Mouse (Mus musculus): ENCODE data around the gene Kif2a. TPM values are rescaled to one million over a fixed set of nuclear protein-coding genes. Genes with fewer than 3 reads are reported as not detected.
"Not testable (repeated sequence)": the region's sequence is repeated elsewhere in the genome, so short reads cannot be mapped to it uniquely, and the experiment has no call there.

Gene Kif2a
- total RNA-seq, 1 experiment from 2014 or later, result 45.9 TPM

DNA sequence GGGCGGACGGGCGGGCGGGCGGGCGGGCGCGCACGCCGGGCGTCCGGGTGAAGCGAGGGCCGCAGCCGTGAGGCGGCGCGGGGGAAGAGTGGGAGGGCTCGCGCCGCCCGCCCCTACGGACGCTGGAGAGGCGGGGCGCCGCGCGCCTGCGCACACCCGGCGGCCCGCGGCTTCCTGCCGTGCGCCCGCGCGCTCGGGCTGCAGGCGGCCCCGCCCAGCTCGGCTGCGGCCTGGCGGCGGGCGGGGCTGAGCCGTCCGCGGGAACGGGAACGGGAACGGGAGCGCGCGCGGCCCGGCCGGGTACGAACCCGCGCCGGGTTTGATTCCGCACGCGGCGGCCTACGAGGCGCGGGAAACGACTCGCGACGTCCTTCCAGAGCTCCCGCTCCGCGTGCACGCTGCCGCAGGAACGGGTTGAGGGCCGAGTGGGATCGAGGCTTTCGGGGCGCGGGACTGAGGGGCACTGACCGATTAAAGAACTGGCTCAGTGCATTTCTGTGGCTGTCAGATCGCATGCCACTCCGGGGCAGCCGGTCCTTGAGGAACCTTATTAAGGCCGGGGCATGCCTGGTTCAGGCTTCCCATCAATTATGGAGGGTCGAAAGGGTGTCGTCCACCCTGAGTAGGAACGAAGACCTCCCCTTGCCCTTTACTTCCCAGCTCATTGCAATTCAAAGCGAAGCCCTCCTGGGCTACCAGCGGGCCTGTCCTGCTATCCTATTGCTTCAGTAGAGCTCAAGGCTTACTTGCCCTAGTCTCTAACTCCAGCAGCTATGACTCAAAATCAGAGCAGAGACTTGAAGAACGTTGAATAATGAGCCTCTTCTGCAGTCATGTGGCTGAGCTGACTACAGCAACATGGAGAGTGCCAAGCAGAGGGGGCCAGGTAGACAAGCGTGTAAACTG lies 593 bp upstream of the Kif2a start:
- ATAC-seq (replicated peaks; ENCODE audit: low read depth, poor library complexity, severe bottlenecking), result peak; percentile 56

DNA sequence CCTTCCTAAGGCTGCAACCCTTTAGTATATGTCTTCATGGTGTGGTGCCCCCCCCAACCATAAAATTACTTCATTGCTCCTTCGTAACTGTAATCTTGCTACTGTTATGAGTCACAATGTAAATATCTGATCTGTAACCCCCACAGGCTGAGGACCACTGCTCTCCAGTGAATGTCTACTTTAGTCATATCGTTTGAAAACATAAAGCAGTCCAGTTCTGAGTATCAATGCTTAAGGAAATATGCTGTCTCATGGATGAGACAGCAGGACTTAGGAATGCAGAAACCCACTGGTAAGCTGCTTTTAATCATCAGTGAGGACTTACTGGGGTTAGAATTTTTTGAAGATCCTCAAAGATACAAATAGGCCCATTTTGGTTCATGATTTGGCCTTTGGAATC lies 2.5 kb downstream of the Kif2a start:
- no peak for ATAC-seq (replicated peaks; ENCODE audit: low read depth, poor library complexity, severe bottlenecking)

DNA sequence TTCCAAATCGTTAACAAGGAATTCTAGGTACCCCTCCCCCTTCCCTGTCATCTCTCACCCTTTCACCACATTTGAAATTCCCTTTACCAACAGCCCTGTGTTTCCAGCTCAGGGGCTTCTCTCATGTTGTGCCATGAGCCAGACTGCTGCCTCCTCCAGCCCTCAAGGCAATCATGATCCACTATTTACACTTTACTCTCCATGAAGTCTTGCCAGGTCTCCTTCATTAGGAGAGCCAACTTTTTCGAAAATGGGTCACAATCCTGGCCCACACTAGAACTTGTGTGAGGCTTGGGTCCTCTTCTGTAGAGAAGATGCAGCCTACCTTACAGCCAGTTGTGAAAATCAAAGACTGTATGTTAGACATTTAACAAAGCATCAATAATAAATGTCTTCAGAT lies 8.0 kb downstream of the Kif2a start:
- no peak for ATAC-seq (replicated peaks; ENCODE audit: low read depth, poor library complexity, severe bottlenecking)

DNA sequence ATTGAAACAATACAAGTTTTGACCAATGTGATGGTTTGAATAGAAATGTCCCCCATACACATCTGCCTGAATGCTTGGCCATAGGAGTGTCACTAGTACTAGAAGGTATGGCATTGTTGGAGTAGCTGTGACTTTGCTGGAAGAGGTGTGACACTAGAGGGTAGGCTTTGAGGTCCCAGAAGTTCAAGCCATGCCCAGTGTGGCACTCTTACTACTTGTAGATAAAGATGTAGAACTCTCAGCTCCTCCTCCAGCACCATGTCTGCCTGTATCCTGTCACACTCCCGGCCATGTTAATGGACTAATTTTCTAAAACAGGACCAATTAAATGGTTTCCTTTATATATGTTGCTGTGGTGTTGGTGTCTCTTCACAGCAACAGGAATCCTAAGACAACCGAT lies 10.3 kb downstream of the Kif2a start:
- no peak for ATAC-seq (replicated peaks; ENCODE audit: low read depth, poor library complexity, severe bottlenecking)

DNA sequence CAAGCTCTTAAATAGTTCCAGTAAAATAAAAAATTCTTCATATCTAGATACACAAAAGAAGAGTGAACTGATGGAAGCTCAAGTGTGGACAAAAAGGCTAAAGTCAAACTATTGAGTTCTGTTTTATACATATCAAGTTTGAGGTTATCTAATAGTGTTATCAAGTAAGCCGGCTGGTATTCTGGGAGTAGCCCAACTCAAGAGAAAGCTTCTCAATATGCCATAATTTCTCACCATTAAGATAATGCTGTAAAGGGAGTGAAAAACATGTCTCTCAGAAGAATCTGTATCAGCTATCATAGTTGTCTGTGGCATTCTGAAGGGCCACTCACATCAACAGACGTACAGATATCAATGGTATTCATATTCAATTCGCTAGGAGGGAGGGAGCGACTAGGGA lies 13.8 kb downstream of the Kif2a start:
- ATAC-seq (replicated peaks; ENCODE audit: low read depth, poor library complexity, severe bottlenecking), result no peak

DNA sequence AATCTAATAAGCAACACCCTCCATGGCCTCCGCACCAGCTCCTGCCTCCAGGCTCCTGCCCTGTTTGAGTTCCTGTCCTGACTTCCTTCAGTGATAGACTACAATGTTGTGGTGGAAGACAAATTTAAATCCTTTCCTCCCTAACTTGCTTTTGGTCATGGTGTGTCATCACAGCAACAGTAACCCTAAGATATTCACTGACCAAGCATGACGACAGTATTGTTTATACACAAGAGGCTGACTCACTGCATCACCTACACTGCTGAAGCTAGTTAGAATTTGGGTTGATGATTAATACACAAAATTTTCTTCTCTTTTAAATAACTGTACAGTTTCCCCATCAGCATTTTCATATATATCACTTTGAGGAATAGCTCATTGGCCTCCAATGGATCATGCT lies 18.7 kb downstream of the Kif2a start:
- ATAC-seq (replicated peaks; ENCODE audit: low read depth, poor library complexity, severe bottlenecking), result no peak

DNA sequence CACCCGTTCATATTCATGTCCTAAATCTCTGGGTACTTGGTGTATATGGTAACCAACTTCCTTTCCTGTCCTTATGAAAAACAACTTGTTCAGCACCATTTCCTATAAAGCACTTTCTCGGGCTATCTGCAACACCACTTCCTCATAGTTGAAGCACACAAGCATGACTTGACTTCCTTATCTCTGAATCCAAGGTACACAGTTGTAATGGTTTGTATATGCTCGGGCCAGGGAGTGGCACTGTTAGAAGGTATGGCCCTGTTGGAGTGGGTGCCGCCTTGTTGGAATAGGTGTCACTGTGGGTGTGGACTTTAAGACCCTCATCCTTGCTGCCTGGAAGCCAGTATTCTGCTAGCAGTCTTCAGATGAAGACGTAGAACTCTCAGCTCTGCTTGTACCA lies 23.3 kb downstream of the Kif2a start:
- ATAC-seq (replicated peaks; ENCODE audit: low read depth, poor library complexity, severe bottlenecking), result peak; percentile 99

DNA sequence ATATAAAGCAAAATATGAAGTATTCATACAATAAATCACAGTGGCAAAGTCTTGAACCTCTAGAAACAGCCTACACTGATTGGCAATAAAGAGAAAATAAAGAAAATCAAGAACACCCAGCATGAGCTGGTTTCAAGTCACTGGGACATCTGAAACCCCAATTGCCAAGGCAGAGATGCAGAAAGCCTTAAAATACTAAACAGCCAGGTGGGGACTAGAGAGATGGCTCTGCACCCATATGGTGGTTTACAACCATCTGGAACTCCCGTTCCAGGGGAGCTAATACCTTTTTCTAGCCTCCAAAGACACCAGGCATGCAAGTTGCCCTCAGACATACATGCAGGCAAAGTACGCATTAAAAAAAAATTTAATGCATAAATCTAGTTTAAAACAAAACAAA lies 23.9 kb downstream of the Kif2a start:
- no peak for ATAC-seq (replicated peaks; ENCODE audit: low read depth, poor library complexity, severe bottlenecking)

DNA sequence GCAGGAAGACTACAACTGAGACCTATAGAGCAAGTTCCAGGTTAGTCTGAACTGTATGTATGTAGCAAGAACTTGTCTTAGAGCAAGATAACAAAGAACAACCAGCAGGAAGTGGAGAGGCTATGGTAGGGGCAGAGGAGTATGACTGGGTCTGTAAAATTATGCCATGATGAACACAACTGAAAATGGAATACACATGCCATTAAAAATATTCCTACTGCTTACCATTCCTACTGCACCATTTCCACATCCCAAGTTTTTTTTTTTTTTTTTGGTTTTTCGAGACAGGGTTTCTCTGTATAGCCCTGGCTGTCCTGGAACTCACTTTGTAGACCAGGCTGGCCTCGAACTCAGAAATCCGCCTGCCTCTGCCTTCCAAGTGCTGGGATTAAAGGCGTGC lies 24.4 kb downstream of the Kif2a start:
- ATAC-seq (replicated peaks; ENCODE audit: low read depth, poor library complexity, severe bottlenecking), result not testable (repeated sequence)

DNA sequence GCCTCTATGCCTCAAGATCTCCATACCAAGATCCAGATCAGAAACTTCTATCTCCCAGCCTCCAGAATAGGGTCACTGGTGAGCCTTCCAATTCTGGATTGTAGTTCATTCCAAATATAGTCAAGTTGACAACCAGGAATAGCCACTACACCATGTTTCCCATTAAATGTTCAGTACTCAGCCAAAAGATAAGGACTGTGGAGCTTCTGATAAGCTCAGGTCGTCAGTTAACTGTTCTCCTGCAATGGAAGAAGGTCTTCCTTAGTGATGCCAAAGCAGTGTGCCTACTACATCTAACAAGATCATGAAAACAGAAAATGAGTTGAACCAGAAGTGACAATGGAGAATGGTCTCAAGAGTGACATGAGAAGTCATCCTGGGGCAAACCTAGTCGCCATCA lies 25.0 kb downstream of the Kif2a start:
- ATAC-seq (replicated peaks; ENCODE audit: low read depth, poor library complexity, severe bottlenecking), result no peak

DNA sequence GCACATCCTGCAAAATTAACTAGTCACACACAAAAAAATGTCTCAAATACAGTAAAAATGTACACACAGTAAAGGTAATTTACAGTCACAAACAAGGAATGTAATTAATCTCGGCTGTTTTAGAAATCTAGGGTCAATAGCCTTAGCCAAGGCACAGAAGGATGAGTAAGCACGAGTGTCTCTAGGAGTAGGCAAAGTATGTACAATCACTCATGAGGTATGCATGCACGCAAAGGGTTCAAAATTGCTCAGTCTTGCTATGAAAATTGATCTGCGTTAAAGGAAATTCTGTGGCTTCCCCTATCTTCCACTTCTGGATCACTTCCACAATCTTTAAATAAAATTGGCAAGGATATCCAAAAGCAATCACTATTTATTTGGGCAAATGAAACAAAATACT lies 60.4 kb downstream of the Kif2a start:
- no peak for ATAC-seq (replicated peaks; ENCODE audit: low read depth, poor library complexity, severe bottlenecking)

DNA sequence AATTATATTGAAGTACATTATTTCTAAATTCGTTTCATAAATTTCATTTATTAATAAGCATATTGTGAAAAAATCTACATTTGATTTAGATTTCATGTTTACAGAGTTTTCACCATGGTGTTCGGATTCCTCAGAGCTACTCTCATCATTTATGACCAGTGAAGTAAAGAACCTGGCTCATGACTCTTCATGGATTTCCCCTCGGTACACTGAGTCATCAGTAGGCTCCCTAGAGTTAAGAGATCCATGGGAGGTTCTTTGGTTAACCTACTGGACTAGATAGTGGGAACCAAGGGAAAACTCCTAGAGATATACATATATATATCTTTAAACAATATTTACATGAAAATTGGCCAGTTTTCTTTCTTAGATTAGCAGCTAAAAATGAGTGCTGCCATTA lies 61.4 kb downstream of the Kif2a start:
- no peak for ATAC-seq (replicated peaks; ENCODE audit: low read depth, poor library complexity, severe bottlenecking)

DNA sequence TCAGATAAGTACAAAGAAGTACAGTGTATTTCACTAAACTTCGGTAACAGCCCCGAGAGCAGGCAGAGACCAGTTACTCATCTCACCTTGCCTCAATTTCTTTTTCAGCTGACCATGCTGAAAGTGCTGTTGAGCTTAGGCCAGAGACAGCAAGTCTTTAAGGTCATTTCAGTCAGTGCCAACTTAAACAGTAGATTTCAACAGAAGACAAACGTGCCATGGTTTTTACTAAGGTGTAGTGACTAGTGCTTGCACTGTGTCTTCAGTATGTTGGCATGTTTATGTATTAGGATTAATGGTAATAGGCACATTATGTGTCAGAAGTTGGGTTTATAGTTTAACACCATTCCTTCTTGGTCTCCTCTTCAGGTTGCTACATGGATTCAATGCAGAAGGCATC lies 63.6 kb downstream of the Kif2a start:
- ATAC-seq (replicated peaks; ENCODE audit: low read depth, poor library complexity, severe bottlenecking), result no peak

DNA sequence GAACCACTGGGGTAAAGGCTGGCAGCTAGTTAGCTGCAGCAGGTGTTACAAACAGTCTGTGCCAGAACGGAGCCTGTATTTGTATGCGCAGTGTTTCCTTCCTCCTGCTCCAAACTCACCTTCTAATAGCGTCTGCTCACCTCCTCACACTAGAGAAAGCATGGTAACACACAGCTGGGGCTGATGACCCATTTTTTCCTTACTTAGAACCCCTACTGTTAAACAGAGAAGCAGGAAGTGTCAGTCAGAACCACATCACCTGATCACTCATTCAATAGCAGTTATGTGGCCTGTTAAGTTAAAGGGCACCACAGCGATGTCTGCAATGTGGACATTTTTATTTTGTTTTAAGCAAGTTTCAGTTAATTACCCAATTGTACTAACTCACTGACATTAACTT lies 64.4 kb downstream of the Kif2a start:
- no peak for ATAC-seq (replicated peaks; ENCODE audit: low read depth, poor library complexity, severe bottlenecking)

DNA sequence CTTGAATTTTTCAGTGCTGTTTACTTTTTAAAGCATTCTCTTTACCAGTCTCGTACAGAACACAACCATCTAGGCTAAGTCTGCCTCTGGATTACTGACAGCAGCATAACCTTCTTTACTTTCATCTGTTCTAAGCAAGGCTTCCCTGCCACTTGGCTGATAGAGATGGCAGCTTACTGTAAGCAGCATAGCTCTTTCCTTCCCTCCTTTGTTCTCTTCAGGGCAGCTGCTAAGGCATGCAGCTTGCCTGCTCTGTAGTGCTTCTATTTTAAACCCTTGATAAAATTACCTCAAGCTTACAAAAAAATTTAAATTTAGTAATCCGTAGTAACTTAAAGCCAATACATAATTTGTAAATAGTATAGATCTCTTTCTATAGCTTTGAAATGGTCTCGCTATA lies 67.0 kb downstream of the Kif2a start:
- no peak for ATAC-seq (replicated peaks; ENCODE audit: low read depth, poor library complexity, severe bottlenecking)

DNA sequence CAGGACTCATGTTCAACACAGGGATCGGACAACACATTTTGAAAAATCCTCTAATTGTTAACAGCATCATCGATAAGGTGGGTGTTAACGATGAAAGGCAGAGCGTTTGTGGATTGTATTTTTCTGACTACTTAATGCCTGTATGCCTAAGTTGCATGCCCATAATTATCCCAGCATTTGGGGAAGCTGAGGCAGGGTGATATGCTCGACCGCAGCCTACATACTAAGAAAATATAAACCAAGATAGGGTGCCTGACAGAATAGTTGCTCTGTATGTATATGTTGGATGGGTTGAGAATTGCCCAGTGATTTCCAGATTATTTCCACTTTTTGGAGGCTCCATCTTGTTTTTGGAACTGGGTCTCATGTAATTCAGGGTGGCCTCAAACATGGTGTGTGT lies 74.3 kb downstream of the Kif2a start:
- no peak for ATAC-seq (replicated peaks; ENCODE audit: low read depth, poor library complexity, severe bottlenecking)

DNA sequence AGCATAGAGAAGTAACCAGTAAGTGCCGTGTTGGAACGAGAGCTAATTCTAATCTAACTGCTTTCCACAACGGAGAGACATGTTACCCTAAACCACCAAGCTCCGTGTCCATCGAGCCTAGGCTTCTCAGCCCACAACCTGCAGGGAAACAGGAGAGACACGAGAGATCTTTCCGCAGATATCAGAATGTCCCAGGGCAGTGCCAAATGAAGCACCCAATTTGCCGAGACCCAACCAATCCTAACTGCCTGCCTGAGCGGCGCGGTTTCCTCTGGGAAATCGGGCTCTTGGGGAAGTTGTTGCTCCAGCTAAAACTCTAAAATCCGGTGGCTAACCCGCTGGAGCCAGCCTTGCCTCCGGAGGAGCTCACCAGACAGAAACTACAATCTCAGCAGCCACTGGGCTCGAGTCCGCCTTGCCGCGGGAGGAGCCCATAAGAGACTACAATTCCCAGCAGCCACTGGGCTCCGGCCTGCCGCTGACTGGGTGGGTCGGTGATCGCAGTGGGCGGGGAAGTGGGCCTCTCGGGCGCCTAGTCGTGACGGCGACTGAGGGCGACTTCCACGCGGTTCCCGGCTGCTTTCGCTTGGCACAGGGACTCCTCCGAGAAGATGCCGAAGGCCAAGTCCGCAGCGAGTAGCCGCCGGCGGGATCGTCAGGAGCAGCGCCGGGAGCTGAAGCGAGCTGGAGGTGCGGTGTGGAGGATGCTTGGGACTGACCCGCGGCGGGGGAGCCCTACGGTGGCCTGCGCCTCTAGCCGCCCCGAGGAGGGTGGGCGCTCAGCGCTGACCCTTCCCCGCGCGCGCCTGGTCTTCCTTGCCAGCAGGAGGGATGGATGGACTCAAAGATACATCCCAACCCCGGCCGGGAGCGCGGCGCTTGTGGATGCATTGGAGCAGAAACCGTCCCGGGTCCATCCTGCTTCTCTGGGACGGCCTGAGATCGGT lies 75.1 kb downstream of the Kif2a start, which contains the start of gene Dimt1:
Gene Dimt1, plus strand, starts transcription at position 534 of the 947 bp plus-strand sequence.
- ATAC-seq (replicated peaks; ENCODE audit: low read depth, poor library complexity, severe bottlenecking), result peak; percentile 98

DNA sequence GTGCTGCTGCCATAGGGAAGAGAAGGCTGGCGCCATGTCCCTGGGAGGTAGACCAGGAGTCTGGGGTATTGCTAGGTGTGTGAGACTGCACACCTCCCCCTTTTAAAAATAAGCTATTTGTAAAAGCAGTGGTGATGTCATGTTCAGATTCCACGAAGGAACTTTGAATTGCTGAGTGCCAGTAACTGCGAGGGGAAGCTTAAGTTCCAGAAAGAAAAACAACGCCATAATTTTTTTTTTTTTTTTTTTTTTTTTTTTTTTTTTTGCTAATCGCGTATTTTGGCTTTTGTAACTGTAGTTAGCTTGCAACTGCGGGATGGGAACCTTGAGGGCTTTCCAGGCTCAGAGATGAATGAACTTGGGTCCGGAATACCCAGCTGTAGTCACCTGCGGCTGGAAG lies 76.4 kb downstream of the Kif2a start:
- ATAC-seq (replicated peaks; ENCODE audit: low read depth, poor library complexity, severe bottlenecking), result no peak

DNA sequence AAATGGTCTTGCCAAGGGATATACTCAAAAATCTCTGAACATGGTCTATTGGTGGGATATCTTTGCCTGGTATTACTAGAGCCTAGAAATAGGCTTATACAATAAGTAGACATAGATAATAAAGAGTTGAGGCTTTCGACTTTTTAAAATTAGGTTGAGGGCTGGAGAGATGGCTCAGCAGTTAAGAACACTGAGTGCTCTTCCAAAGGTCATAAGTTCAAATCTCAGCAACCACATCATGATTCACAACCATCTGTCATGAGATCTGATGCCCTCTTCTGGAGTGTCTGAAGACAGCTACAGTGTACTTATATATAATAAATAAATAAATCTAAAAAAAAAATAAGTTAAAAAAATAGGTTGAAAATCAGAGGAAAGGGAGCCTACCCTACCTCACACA lies 79.2 kb downstream of the Kif2a start:
- ATAC-seq (replicated peaks; ENCODE audit: low read depth, poor library complexity, severe bottlenecking), result no peak

DNA sequence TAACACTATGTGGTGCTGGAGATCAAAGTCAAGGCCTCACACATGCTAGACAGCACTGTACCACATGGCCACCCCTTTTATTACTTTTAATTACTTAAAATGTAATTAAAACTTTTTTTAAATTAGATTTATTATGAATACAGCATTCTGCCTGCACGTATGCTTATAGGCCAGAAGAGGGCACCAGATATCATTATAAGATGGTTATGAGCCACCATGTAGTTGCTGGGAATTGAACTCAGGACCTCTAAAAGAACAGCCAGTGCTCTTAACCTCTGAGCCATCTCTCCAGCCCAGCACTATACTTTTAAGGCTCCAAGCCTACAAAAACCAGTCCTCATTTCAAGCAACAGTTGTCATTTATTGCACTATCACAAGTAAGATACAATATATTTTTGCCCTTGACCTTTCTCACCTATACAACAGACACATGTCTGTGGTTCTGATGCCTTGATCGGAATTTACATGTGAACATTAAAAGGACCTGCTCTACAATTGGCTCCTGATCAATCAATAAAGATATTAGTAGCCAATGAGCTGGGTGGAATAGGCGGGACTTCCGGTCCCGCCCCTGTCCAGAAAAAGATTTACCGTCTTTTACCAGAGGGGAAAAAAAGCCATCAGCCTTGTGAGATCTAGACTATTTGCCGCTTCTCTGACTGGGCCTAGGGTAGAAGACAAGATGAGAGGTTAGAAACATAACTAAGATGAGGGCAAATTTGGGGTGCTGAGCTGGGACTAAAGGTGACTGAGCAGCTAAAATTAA lies 80.5 kb downstream of the Kif2a start:
- no peak for ATAC-seq (replicated peaks; ENCODE audit: low read depth, poor library complexity, severe bottlenecking)

Measured in common myeloid progenitor, adult 5-6 weeks (primary cell).